Mouse (Mus musculus): Measurements from ENCODE around the gene Slc24a2. TPM values are rescaled to one million over a fixed set of nuclear protein-coding genes. Genes with fewer than 3 reads are reported as not detected.

Gene Slc24a2
- polyA plus RNA-seq, 1 experiment = 0.30 TPM

DNA sequence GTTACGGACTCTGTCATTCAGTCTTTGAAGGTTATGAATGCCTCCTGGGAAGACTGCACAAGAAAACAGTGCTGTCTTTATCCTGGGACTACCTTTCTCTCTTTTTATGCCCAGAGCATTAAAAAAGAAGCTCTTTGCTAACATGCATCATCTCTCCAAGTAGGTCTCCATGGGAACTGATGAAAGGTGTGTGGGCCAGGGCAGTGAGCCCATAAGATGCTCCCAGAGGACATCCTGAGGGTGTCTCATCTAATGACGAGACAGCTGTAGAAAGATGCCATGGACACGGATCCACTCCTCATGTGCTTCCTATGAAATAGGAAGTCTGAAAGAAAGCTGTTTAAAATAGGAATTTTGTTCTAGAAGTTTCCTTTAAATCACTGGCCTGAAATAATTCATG, 212.8 kb downstream of the Slc24a2 start:
- WGBS = 67% methylated on average over 3 of the region's 3 CpGs
- Histone ChIP-seq H3K4me3 (replicated peaks; ENCODE audit: extremely low read depth, low read depth, low read length) (no peak overlapping the region), H3K4me1 (ENCODE audit: control insufficient read depth, insufficient read depth, low read length) (no peaks in the 10 kb centered on the region)
- no peak for DNase-seq
- no peak for TF ChIP-seq CTCF (IDR thresholded peaks at IDR 0.05; ENCODE audit: insufficient read depth, low read length)
- no peak for TF ChIP-seq POLR2A (IDR thresholded peaks at IDR 0.05; ENCODE audit: borderline replicate concordance, extremely low read depth, low read depth, low read length)

DNA sequence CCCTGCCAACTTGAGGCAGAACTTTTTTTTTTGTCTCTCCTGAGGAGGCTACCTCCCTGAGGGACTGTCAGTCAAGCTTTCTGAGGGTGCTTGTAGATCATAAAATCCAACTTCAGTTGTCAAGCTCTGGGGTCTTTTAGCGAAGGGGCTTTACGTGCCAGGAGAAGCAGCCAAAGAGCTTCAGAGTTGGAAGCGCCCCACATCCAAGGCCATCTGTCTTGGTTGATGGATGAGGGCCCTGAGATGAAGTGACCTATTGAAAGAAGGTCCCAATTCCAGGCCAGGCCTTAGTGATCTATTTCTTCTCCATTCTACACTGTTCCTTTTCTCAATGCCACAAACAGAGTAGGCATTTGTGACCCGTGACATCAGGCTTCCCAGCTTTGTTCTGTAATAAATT, 214.5 kb downstream of the Slc24a2 start:
- H3K4me3 ChIP-seq (replicated peaks; ENCODE audit: extremely low read depth, low read depth, low read length) = no peak overlapping the region
- TF ChIP-seq CTCF (IDR thresholded peaks at IDR 0.05; ENCODE audit: insufficient read depth, low read length) (no peak), POLR2A (IDR thresholded peaks at IDR 0.05; ENCODE audit: borderline replicate concordance, extremely low read depth, low read depth, low read length) (no peak)
- H3K4me1 ChIP-seq (ENCODE audit: control insufficient read depth, insufficient read depth, low read length) = no peaks in the 10 kb centered on the region
- 76% methylated on average over 4 of the region's 4 CpGs for WGBS
- DNase-seq = no peak

DNA sequence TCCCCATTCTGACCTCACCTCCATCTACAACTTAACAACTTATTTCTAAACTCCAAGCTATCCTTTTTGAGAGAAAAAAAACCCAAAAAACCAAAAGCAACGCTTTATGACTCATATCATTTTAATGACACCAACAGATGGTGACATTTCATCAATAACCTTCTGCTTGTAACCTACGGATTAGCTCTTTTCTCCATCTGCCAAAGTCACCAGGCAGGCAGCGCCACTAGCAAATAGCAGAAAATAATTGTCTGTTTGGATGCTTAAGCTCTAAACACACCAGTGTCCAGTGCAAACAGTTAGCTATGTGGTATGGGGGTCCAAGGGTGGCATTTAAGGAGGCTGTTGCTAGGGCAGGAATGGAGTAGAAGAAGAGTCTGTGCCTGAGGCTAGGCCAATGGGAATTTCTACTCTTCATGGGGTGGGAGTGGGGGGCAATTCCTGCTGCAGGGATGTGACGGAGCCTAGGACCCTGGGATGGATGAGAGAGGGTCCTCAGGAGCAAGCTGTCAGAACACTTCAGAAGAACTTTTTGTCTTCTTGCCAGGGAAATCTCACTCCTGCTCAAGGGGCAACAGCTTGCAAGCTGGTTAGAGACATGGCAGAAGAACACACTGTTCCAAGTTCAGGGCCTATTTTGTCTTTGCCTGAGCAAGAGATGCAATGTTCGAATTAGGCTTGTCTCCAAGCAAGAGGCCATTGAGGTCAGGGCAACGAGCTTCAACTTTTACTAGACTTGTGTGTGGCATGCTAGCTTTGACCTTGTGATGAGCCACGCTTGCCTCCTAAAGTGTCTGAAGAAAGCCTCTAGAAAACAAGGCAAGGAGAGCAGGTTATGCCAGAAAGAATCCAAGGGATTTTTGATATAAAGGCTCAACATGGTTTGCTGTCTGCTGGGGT, 216.3 kb downstream of the Slc24a2 start:
- DNase-seq = no peak
- no peak for TF ChIP-seq POLR2A (IDR thresholded peaks at IDR 0.05; ENCODE audit: borderline replicate concordance, extremely low read depth, low read depth, low read length)
- no peak for TF ChIP-seq CTCF (IDR thresholded peaks at IDR 0.05; ENCODE audit: insufficient read depth, low read length)
- 74% methylated on average over 7 of the region's 7 CpGs for WGBS
- Histone ChIP-seq H3K4me3 (replicated peaks; ENCODE audit: extremely low read depth, low read depth, low read length) (no peak overlapping the region), H3K4me1 (ENCODE audit: control insufficient read depth, insufficient read depth, low read length) (no peaks in the 10 kb centered on the region)

DNA sequence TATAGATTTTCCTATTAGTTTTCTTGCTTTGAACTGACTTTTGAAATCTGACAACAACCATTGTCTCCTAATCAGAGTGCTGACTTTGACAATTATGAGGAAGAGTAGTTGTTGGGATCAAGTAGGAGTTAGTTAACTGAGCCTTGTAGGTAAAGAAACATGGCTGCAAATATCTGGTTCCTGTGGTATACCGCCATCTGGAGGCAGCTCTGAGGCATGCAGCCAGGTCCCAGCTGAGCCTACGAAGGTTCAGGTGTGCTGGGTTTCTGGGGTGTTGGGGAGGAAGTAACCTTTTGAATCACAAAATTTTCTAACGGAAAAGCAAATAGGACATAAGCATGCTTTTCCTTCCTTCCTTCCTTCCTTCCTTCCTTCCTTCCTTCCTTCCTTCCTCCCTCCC, 237.8 kb downstream of the Slc24a2 start:
- no peak for DNase-seq
- Histone ChIP-seq H3K4me1 (ENCODE audit: control insufficient read depth, insufficient read depth, low read length) (no peaks in the 10 kb centered on the region), H3K4me3 (replicated peaks; ENCODE audit: extremely low read depth, low read depth, low read length) (no peak overlapping the region)
- WGBS = 50% methylated on average over 3 of the region's 3 CpGs
- TF ChIP-seq CTCF (IDR thresholded peaks at IDR 0.05; ENCODE audit: insufficient read depth, low read length) (peak; percentile 43; the same call in 1 of the 2 replicates), POLR2A (IDR thresholded peaks at IDR 0.05; ENCODE audit: borderline replicate concordance, extremely low read depth, low read depth, low read length) (no peak)

DNA sequence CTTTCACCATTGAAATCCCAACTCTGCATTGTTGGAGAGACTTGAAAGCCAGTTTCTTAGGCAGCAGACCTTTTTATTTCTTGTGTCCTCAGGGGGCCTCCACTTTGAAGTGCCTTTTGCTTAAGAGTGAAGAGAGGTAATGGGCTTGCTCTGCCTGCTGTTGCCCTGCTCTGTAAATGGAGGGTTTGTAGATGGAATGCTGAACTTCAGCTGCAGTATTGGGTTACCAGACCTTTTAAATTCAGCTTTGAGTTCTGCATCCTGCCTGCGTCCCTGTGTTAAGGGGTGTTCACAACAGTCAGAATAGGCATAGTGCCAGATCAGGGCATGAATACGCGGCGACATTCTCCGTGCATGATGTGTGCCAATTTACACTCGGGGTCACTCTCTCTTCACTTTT, 241.0 kb downstream of the Slc24a2 start:
- Histone ChIP-seq H3K4me3 (replicated peaks; ENCODE audit: extremely low read depth, low read depth, low read length) (no peak overlapping the region), H3K4me1 (ENCODE audit: control insufficient read depth, insufficient read depth, low read length) (no peaks in the 10 kb centered on the region)
- no peak for DNase-seq
- TF ChIP-seq CTCF (IDR thresholded peaks at IDR 0.05; ENCODE audit: insufficient read depth, low read length) (no peak), POLR2A (IDR thresholded peaks at IDR 0.05; ENCODE audit: borderline replicate concordance, extremely low read depth, low read depth, low read length) (no peak)
- 50% methylated on average over 6 of the region's 6 CpGs for whole genome bisulfite sequencing

- Histone ChIP-seq H3K4me1 (ENCODE audit: control insufficient read depth, insufficient read depth, low read length) (no peaks in the 10 kb centered on the region), H3K4me3 (replicated peaks; ENCODE audit: extremely low read depth, low read depth, low read length) (no peak overlapping the region)
- WGBS = 77% methylated on average over 4 of the region's 4 CpGs
- DNase-seq = no peak
- TF ChIP-seq POLR2A (IDR thresholded peaks at IDR 0.05; ENCODE audit: borderline replicate concordance, extremely low read depth, low read depth, low read length) = no peak
- no peak for TF ChIP-seq CTCF (IDR thresholded peaks at IDR 0.05; ENCODE audit: insufficient read depth, low read length)
Observed at GRCm38 (mm10) chr4:86987846-86988245, 242.4 kb downstream of the Slc24a2 start.

- H3K4me1 ChIP-seq (ENCODE audit: control insufficient read depth, insufficient read depth, low read length) = no peaks in the 10 kb centered on the region
- 70% methylated on average over 5 of the region's 5 CpGs for WGBS
- TF ChIP-seq POLR2A (IDR thresholded peaks at IDR 0.05; ENCODE audit: borderline replicate concordance, extremely low read depth, low read depth, low read length) (no peak), CTCF (IDR thresholded peaks at IDR 0.05; ENCODE audit: insufficient read depth, low read length) (no peak)
- DNase-seq = no peak
- H3K4me3 ChIP-seq (replicated peaks; ENCODE audit: extremely low read depth, low read depth, low read length) = no peak overlapping the region
Observed at GRCm38 (mm10) chr4:86977272-86977671, 253.0 kb downstream of the Slc24a2 start.

DNA sequence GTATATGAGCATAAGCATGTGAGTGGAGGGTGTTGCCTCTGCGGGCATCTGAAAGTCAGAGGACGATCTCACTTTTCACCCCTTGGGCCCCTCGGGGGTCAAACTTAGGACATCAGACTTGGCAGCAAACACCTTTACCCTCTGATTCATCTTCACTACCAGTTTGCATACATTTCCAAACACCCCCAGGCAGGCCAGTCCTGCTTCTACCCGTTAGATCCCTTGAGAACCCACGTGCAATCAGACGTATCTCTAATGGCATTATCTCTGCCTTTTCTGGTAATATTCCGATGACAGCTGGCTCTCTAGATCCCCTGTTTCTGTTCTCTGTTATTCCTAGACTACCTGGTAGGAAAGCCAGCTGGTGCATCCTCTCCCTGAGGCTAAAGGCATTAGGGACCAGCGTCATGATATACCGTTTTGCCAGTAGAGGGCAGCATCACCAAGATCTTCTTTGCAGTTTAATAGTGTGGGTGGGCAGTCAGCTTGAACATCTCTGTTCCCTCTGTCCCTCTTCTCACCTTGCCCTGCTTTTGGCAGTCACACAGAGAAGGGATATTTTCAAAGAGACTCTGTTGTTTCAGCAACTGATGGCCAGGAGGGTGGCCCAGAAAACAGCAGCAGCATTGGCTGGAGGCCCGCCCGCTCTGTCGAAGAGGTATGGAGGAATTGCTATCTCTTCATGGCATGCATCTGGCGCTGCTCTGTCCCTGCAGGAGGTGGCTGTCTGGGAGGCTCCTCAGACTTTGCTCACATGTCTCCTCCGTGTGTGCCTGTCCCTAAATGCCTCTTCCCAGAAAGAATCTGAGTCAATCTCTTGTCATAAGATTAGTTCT, 272.5 kb downstream of the Slc24a2 start:
- Histone ChIP-seq H3K4me1 (ENCODE audit: control insufficient read depth, insufficient read depth, low read length) (no peaks in the 10 kb centered on the region), H3K4me3 (replicated peaks; ENCODE audit: extremely low read depth, low read depth, low read length) (no peak overlapping the region)
- peak; percentile 20 for DNase-seq
- 43% methylated on average over 14 of the region's 14 CpGs for WGBS
- TF ChIP-seq CTCF (IDR thresholded peaks at IDR 0.05; ENCODE audit: insufficient read depth, low read length) = peak; percentile 48
- no peak for TF ChIP-seq POLR2A (IDR thresholded peaks at IDR 0.05; ENCODE audit: borderline replicate concordance, extremely low read depth, low read depth, low read length)

- TF ChIP-seq POLR2A (IDR thresholded peaks at IDR 0.05; ENCODE audit: borderline replicate concordance, extremely low read depth, low read depth, low read length) (no peak), CTCF (IDR thresholded peaks at IDR 0.05; ENCODE audit: insufficient read depth, low read length) (no peak)
- Histone ChIP-seq H3K4me1 (ENCODE audit: control insufficient read depth, insufficient read depth, low read length) (no peaks in the 10 kb centered on the region), H3K4me3 (replicated peaks; ENCODE audit: extremely low read depth, low read depth, low read length) (no peak overlapping the region)
- no peak for DNase-seq
- WGBS = 46% methylated on average over 4 of the region's 4 CpGs
Observed at GRCm38 (mm10) chr4:86955448-86955847, 274.8 kb downstream of the Slc24a2 start.
